Mouse (Mus musculus) v-Abl transformed pro-B cells (cell line): ENCODE measurements around the gene Fh1.

Source experiments
- in situ Hi-C, 2 experiments: fragments of 400-800 bp; cut with MboI; formaldehyde crosslinking; loops; one replicate each; pipeline ENCODE4 v1.15.1; 2025; ENCODE audit not compliant: unreplicated experiment in 2 of 2

Fh1 gene

GRCm38 (mm10) chr1:175629248-175629647 lies 3.8 kb upstream of the Fh1 start:
- in situ Hi-C loops, result loop anchor here (5.0 to 25.0 kb wide), 9 partner anchors 38 to 1833 kb away; partner anchors contain the start of genes Cep170 (in 2 of the 2), Sdccag8 (in 2 of the 2), Akt3 (in 1 of the 2) and Exo1 (in 1 of the 2)

- in situ Hi-C loops, result loop anchor here (5.0 to 25.0 kb wide), 9 partner anchors 41 to 1836 kb away; partner anchors contain the start of genes Cep170 (in 2 of the 2), Sdccag8 (in 2 of the 2), Akt3 (in 1 of the 2) and Exo1 (in 1 of the 2)
Measured at GRCm38 (mm10) chr1:175625990-175626692, 706 bp upstream of the Fh1 start.

GRCm38 (mm10) chr1:175623656-175624055 lies 1.8 kb downstream of the Fh1 start:
- in situ Hi-C loops, result loop anchor here (10.0 kb wide), 4 partner anchors 261 to 301 kb away; partner anchors contain the start of genes Exo1 (in 1 of the 2) and Gm38100 (in 1 of the 2)

GRCm38 (mm10) chr1:175619814-175620431 lies 5.5 kb downstream of the Fh1 start, which contains the start of gene Kmo:
Gene Kmo (plus strand): TSS chr1:175620381.
- in situ Hi-C loops, result loop anchor here (10.0 kb wide), 4 partner anchors 265 to 305 kb away; partner anchors contain the start of genes Exo1 (in 1 of the 2) and Gm38100 (in 1 of the 2)

- in situ Hi-C loops, result no loop called here
Measured at GRCm38 (mm10) chr1:175614992-175615391, 10.4 kb downstream of the Fh1 start.

- in situ Hi-C loops, result loop anchor here in 1 of 2 experiments (10.0 kb wide), 1 partner anchor 1014 kb away; no protein-coding TSS in a partner anchor
Measured at GRCm38 (mm10) chr1:175608708-175609107, 16.7 kb downstream of the Fh1 start.

GRCm38 (mm10) chr1:175607838-175608585 lies 17.4 kb downstream of the Fh1 start:
- in situ Hi-C loops, result loop anchor here in 1 of 2 experiments (10.0 kb wide), 1 partner anchor 1013 kb away; no protein-coding TSS in a partner anchor

- in situ Hi-C loops, result loop anchor here in 1 of 2 experiments (10.0 kb wide), 1 partner anchor 1013 kb away; no protein-coding TSS in a partner anchor
Measured at GRCm38 (mm10) chr1:175607308-175607707, 18.1 kb downstream of the Fh1 start.

GRCm38 (mm10) chr1:175603390-175603789 lies 22.0 kb downstream of the Fh1 start:
- in situ Hi-C loops, result loop anchor here (5.0 to 10.0 kb wide), 2 partner anchors 1006 to 1009 kb away; no protein-coding TSS in a partner anchor

GRCm38 (mm10) chr1:175602231-175602630 lies 23.2 kb downstream of the Fh1 start:
- in situ Hi-C loops, result loop anchor here (5.0 to 10.0 kb wide), 2 partner anchors 1005 to 1007 kb away; no protein-coding TSS in a partner anchor

- in situ Hi-C loops, result no loop called here
Measured at GRCm38 (mm10) chr1:175592832-175593231, 32.6 kb downstream of the Fh1 start.

- in situ Hi-C loops, result no loop called here
Measured at GRCm38 (mm10) chr1:175586656-175587055, 38.8 kb downstream of the Fh1 start.

GRCm38 (mm10) chr1:175585267-175585666 lies 40.2 kb downstream of the Fh1 start:
- in situ Hi-C loops, result no loop called here

GRCm38 (mm10) chr1:175582799-175583198 lies 42.6 kb downstream of the Fh1 start:
- in situ Hi-C loops, result no loop called here

- in situ Hi-C loops, result no loop called here
Measured at GRCm38 (mm10) chr1:175580346-175580745, 45.1 kb downstream of the Fh1 start.

GRCm38 (mm10) chr1:175579598-175580235 lies 45.7 kb downstream of the Fh1 start:
- in situ Hi-C loops, result no loop called here

- in situ Hi-C loops, result no loop called here
Measured at GRCm38 (mm10) chr1:175578425-175579096, 46.9 kb downstream of the Fh1 start.

- in situ Hi-C loops, result no loop called here
Measured at GRCm38 (mm10) chr1:175574129-175574528, 51.3 kb downstream of the Fh1 start.

- in situ Hi-C loops, result no loop called here
Measured at GRCm38 (mm10) chr1:175565579-175566103, 59.8 kb downstream of the Fh1 start.
